ENCODE assay signal across 13 mouse cellular contexts in the genomic region with DNA sequence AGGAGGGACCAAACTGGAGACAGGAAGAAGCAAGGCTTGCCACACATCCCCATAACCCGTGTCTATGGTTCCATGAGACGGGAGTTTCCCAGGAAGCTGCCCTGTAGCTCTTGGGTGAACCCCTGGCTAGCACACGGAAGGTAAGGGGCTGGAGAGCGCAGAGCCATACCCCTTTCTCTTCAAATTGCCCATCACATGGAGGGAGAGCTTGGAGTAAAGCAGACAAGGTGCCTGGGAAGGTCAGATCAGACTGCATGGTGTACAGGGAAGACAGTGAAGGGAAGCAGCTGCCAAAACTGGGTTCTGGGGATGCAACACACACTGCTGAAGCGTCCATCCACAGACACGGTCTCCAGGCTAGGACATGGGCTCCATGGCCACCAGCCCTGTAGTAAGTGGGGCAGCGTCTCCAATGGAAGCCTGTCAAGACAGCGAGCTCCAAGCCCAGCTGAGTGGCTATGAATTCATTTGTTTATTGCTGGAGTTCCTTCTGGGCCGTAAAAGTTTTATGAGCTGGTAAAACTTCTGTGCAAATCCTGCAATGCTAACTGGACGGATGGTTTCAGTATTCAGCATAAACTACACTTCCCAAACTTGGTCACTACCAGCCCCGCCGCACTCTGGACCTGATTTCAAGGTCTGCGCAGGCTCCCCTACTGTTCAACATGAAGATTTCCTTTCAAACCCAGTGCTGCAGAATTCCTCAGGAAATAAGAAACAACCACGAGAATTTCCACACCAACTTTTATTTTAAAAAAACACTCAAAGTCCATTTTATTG. TPM values are rescaled to one million over a fixed set of nuclear protein-coding genes. Genes with fewer than 3 reads are reported as not detected.
DNase-seq lines count a peak whose midpoint lies in the region; ATAC-seq and TF ChIP-seq lines count a peak whose summit lies in the region.
"Had no signal": no experiment of that assay in that cellular context is flagged by ENCODE, and none has a peak within 500 bp of the region (broad histone marks: within the 10 kb centered on the region; RNA-seq: fewer than 3 reads in every experiment).

No protein-coding gene starts in this region.

- WGBS in heart, adult 2 months = 43% methylated on average over 14 of the region's 14 CpGs
- 78% methylated on average over 14 of the region's 14 CpGs for WGBS in heart, embryonic 11.5 days (ENCODE audit: insufficient replicate concordance)
- 89% methylated on average over 14 of the region's 14 CpGs for WGBS in embryonic facial prominence, embryonic 10.5 days
- WGBS in intestine, embryonic 15.5 days = 46% methylated on average over 14 of the region's 14 CpGs

- intact Hi-C loops in heart, adult 2 months (cut with DNase I) = no loop called here

- no peaks in the 10 kb centered on the region for H3K9me3 ChIP-seq in heart, embryonic 11.5 days (replicated peaks; ENCODE audit: control insufficient read depth, low read length)
- no peaks in the 10 kb centered on the region for H3K9me3 ChIP-seq in embryonic facial prominence, embryonic 10.5 days
- H3K9me3 ChIP-seq in intestine, embryonic 15.5 days = no peaks in the 10 kb centered on the region

- no peak overlapping the region for H3K4me3 ChIP-seq in heart, adult 2 months
- H3K4me3 ChIP-seq in heart, embryonic 11.5 days (ENCODE audit: low read depth, low read length) = no peak overlapping the region
- H3K4me3 ChIP-seq in embryonic facial prominence, embryonic 10.5 days = no peak overlapping the region
- H3K4me3 ChIP-seq in intestine, embryonic 15.5 days (replicated peaks) = no peak overlapping the region

- peaks cover 15% of the 10 kb centered on the region for H3K79me2 ChIP-seq in heart, adult 2 months (replicated peaks; ENCODE audit: control insufficient read depth, insufficient read depth, low read length)

- no peak for ATAC-seq in heart, embryonic 11.5 days (replicated peaks; ENCODE audit: insufficient number of reproducible peaks, low FRiP score, low TSS enrichment)
- ATAC-seq in intestine, embryonic 15.5 days = peak; percentile 46

- peak in 1 of 2 experiments; percentile 21 for DNase-seq in heart, adult 2 months
- DNase-seq in embryonic facial prominence, embryonic 10.5 days (ENCODE audit: low spot score) = no peak
- peak; percentile 70 to 75 for DNase-seq in kidney, postnatal 36 days
- DNase-seq in spleen, postnatal 14 days (ENCODE audit: low spot score in 2 of 2) = no peak
- no peak for DNase-seq in thymus, postnatal 4 days
- no peak for DNase-seq in right cerebral cortex, postnatal 14 days
- DNase-seq: adrenal gland, postnatal 10 days; layer of hippocampus, adult 9-11 months; lung, adult 18-20 months; thymus, postnatal 25 days had no signal

- no peaks in the 10 kb centered on the region; the same call in 1 of the 2 replicates for H3K36me3 ChIP-seq in heart, adult 2 months (ENCODE audit: control insufficient read depth, insufficient read depth, low read length)
- H3K36me3 ChIP-seq in heart, embryonic 11.5 days (ENCODE audit: control insufficient read depth, insufficient read depth, low read length) = no peaks in the 10 kb centered on the region
- H3K36me3 ChIP-seq in embryonic facial prominence, embryonic 10.5 days (replicated peaks) = peaks cover 5% of the 10 kb centered on the region; the same call in 1 of the 2 replicates
- H3K36me3 ChIP-seq in intestine, embryonic 15.5 days = no peaks in the 10 kb centered on the region

- no peak for TF ChIP-seq POLR2A in heart, adult 2 months (IDR thresholded peaks at IDR 0.05; ENCODE audit: insufficient read depth, low read depth, low read length)

- H3K4me2 ChIP-seq in heart, embryonic 11.5 days = no peak overlapping the region
- no peak overlapping the region for H3K4me2 ChIP-seq in intestine, embryonic 15.5 days (replicated peaks)

- TF ChIP-seq CTCF in heart, adult 2 months (IDR thresholded peaks at IDR 0.05) = peak; percentile 33

- H3K4me1 ChIP-seq in heart, adult 2 months (ENCODE audit: control insufficient read depth, insufficient read depth, low read length) = peaks cover 33% of the 10 kb centered on the region
- H3K4me1 ChIP-seq in heart, embryonic 11.5 days (ENCODE audit: control insufficient read depth, insufficient read depth, low read length) = peaks cover 42% of the 10 kb centered on the region
- peaks cover 48% of the 10 kb centered on the region for H3K4me1 ChIP-seq in embryonic facial prominence, embryonic 10.5 days
- peaks cover 44% of the 10 kb centered on the region for H3K4me1 ChIP-seq in intestine, embryonic 15.5 days (replicated peaks)

- H3K9ac ChIP-seq in heart, adult 2 months (ENCODE audit: low read depth, low read length) = no peak overlapping the region
- H3K9ac ChIP-seq in heart, embryonic 11.5 days (ENCODE audit: low read depth, low read length) = no peak overlapping the region
- H3K9ac ChIP-seq in intestine, embryonic 15.5 days = no peak overlapping the region

- no peak overlapping the region for H3K27ac ChIP-seq in heart, adult 2 months
- H3K27ac ChIP-seq in heart, embryonic 11.5 days (ENCODE audit: low read depth, low read length) = no peak overlapping the region
- H3K27ac ChIP-seq in embryonic facial prominence, embryonic 10.5 days (replicated peaks) = peak overlapping the region; percentile 26; the same call in 1 of the 2 replicates
- peak overlapping the region; percentile 18; the same call in 1 of the 2 replicates for H3K27ac ChIP-seq in intestine, embryonic 15.5 days

- no peak for TF ChIP-seq EP300 in heart, adult 2 months (IDR thresholded peaks at IDR 0.05; ENCODE audit: insufficient read depth, low read depth, low read length)

- H3K27me3 ChIP-seq in heart, adult 2 months (ENCODE audit: control insufficient read depth, insufficient read depth, low read length) = no peaks in the 10 kb centered on the region
- H3K27me3 ChIP-seq in heart, embryonic 11.5 days (ENCODE audit: control insufficient read depth, insufficient read depth, low read length) = no peaks in the 10 kb centered on the region
- H3K27me3 ChIP-seq in embryonic facial prominence, embryonic 10.5 days (replicated peaks; ENCODE audit: low read depth, poor library complexity, severe bottlenecking) = no peaks in the 10 kb centered on the region
- no peaks in the 10 kb centered on the region for H3K27me3 ChIP-seq in intestine, embryonic 15.5 days (replicated peaks)

RNA-seq across cellular contexts. Expression of gene Cdc42bpb, which starts 16.0 kb away (rescaled TPM):
- total RNA-seq in heart, adult 2 months (2021) = 10 to 100 TPM; 55.3 to 58.5 TPM
- 105 and 106 TPM in 2 replicates for polyA plus RNA-seq in heart, adult 2 months (2012; rRNA removed)
- polyA plus RNA-seq in heart, embryonic 11.5 days (2014; fragmentation: Nextera tagmentation; extraction: Ambion mirVana) = 25.4 and 33.2 TPM in 2 replicates
- polyA plus RNA-seq in embryonic facial prominence, embryonic 10.5 days (2016; fragmentation: Nextera tagmentation; extraction: Ambion mirVana) = 32.6 and 32.7 TPM in 2 replicates
- polyA plus RNA-seq in intestine, embryonic 15.5 days (2015; fragmentation: Nextera tagmentation; extraction: Ambion mirVana) = 31.8 and 33.9 TPM in 2 replicates

RNA-seq across cellular contexts. Expression of gene Lbhd2, which starts 45.1 kb away (rescaled TPM):
- not detected for total RNA-seq in heart, adult 2 months (2021)
- not detected in 2 replicates for polyA plus RNA-seq in heart, adult 2 months (2012; rRNA removed)
- 0.50 TPM in 1 of 2 replicates, not detected in the other for polyA plus RNA-seq in heart, embryonic 11.5 days (2014; fragmentation: Nextera tagmentation; extraction: Ambion mirVana)
- polyA plus RNA-seq in embryonic facial prominence, embryonic 10.5 days (2016; fragmentation: Nextera tagmentation; extraction: Ambion mirVana) = not detected in 2 replicates
- 1.6 and 2.0 TPM in 2 replicates for polyA plus RNA-seq in intestine, embryonic 15.5 days (2015; fragmentation: Nextera tagmentation; extraction: Ambion mirVana)
- total RNA-seq: heart, postnatal 10 days had no signal

RNA-seq across cellular contexts. Expression of gene Exoc3l4, which starts 55.3 kb away (rescaled TPM):
- 1 to 10 TPM; 2.5 to 2.7 TPM for total RNA-seq in heart, adult 2 months (2021)
- polyA plus RNA-seq in heart, adult 2 months (2012; rRNA removed) = 9.2 and 10.9 TPM in 2 replicates
- polyA plus RNA-seq in heart, embryonic 11.5 days (2014; fragmentation: Nextera tagmentation; extraction: Ambion mirVana) = 11.3 and 11.6 TPM in 2 replicates
- 5.7 and 7.0 TPM in 2 replicates for polyA plus RNA-seq in embryonic facial prominence, embryonic 10.5 days (2016; fragmentation: Nextera tagmentation; extraction: Ambion mirVana)
- 11.1 and 11.5 TPM in 2 replicates for polyA plus RNA-seq in intestine, embryonic 15.5 days (2015; fragmentation: Nextera tagmentation; extraction: Ambion mirVana)

Comparison
In these comparisons a context has a peak if more than half of its experiments do, and no peak if none do; other contexts are left out.
1. DNase-seq: peak in kidney, postnatal 36 days (2 of 2); none in embryonic facial prominence, embryonic 10.5 days (single experiment), spleen, postnatal 14 days (0 of 2), thymus, postnatal 4 days (single experiment) and right cerebral cortex, postnatal 14 days (single experiment).
2. H3K27ac ChIP-seq: peak in embryonic facial prominence, embryonic 10.5 days (single experiment) and intestine, embryonic 15.5 days (single experiment); none in heart, adult 2 months (single experiment) and heart, embryonic 11.5 days (single experiment).